Mouse (Mus musculus) activated CD4-positive, CD25-positive, alpha-beta regulatory T cell, adult 4 months (primary cell): ENCODE data around the gene Angptl7. TPM values are rescaled to one million over a fixed set of nuclear protein-coding genes. Genes with fewer than 3 reads are reported as not detected.

ENCODE experiments used
- ATAC-seq: one replicate; pipeline ENCODE4 v1.8.0; 2017
- polyA plus RNA-seq, 2 experiments: library from polyadenylated mRNA; unstranded; fragments of 100-300 nt; shearing (Covaris generic); gene quantifications; one replicate each; pipeline ENCODE4 v1.2.1; 2017

The Angptl7 gene
- polyA plus RNA-seq, 2 experiments from 2014 or later = 0.20 TPM; not detected in 1

- ATAC-seq = peak; percentile 96
These were observed 51.9 kb downstream of the Angptl7 start, which contains the start of gene Mtor for GRCm38 (mm10) chr4:148448179-148448852. Gene Mtor (plus strand): TSS chr4:148448611.

Other genes with a start within 250 kb of the Angptl7 start
- not detected for gene Disp3, start 212.5 kb downstream of the Angptl7 start, polyA plus RNA-seq
- gene Ubiad1, start 55.7 kb downstream of the Angptl7 start, polyA plus RNA-seq = 1 to 10 TPM; 7.4 to 8.4 TPM
- gene Mtor, start 51.8 kb downstream of the Angptl7 start, polyA plus RNA-seq = 10 to 100 TPM; 11.3 to 11.5 TPM
- gene Exosc10, start 58.0 kb upstream of the Angptl7 start, polyA plus RNA-seq = 10 to 100 TPM; 65.2 to 88.1 TPM
- 1 to 10 TPM; 7.9 to 9.9 TPM for gene Srm, start 91.0 kb upstream of the Angptl7 start, polyA plus RNA-seq
- gene Masp2, start 102.1 kb upstream of the Angptl7 start, polyA plus RNA-seq = not detected
- 100 to 1,000 TPM; 149 to 181 TPM for gene Tardbp, start 126.6 kb upstream of the Angptl7 start, polyA plus RNA-seq
- gene Gm572, start 142.9 kb upstream of the Angptl7 start, polyA plus RNA-seq = not detected